Mouse (Mus musculus): ENCODE measurements around the gene Med21.

Med21 gene

GRCm38 (mm10) chr6:146642276-146643183 lies at the start of gene Med21, which contains the start of gene Tm7sf3:
Gene Med21 (plus strand): TSS chr6:146642547.
Gene Tm7sf3 (minus strand): TSS chr6:146642824.
- in situ Hi-C loops (cut with MboI): no loop called here

- in situ Hi-C loops (cut with MboI): no loop called here
Observed at GRCm38 (mm10) chr6:146602601-146603000, 39.7 kb upstream of the Med21 start.

DNA sequence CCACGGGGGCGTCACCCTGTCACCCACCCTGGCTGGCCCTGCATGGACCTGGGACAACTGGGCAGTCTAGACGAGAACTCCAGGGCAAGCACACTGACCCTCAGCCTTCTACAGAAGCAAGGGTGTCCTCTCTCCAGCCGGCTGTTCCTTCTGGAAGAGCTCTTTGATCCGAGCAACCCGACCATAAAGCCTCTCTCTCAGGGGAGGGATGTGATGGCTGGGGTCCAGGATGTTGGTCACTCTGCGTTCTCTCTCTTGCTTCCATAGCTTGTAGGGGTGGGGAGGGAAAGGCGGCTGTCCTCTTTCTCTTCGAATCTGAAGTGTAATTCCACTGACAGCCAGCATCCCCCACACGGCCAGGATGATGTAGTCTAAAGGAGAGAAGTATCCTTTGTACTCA lies 38.7 kb upstream of the Med21 start:
- in situ Hi-C loops (cut with MboI): no loop called here

DNA sequence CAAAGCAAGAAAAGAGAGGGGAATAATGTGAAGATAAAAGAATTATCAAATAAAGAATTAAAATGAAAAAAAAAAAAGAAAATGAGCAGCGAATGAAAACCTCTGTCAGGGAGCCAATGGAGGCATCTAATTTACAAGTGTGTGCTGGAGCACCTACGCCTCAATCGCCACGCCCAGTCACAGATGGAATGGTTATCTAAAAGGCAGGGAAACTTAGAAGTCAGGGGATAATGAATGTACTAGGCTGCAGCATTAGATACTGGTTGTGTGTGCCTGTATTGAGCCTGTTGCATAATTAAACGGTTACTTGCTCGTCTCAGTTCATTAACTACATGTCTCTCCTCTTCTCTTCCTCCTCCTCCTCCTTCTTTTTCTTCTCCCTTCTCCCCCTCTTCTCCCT lies 31.0 kb upstream of the Med21 start:
- in situ Hi-C loops (cut with MboI): no loop called here

GRCm38 (mm10) chr6:146611897-146612296 lies 30.4 kb upstream of the Med21 start:
- in situ Hi-C loops (cut with MboI): no loop called here

DNA sequence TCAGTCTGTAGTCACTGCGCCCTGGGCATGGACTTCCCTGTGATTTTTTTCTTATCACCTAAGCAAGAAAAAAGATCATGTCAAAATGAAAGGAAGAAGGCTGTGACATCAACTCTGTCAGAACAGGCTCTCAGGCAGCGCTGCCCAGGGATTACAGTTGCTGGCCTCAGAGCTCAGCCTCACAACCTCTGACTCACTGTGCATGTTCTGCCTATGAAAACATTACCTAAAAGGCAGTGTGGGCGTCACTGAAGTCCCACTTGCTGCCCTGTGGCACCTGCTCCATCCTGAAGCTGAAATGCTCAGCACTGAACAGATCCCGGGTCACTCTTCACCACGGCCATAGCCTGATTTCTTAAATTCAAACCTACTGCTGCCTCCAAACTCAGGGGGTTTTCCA lies 29.6 kb upstream of the Med21 start:
- in situ Hi-C loops (cut with MboI): no loop called here

- in situ Hi-C loops (cut with MboI): no loop called here
Observed at GRCm38 (mm10) chr6:146613907-146614306, 28.4 kb upstream of the Med21 start.

DNA sequence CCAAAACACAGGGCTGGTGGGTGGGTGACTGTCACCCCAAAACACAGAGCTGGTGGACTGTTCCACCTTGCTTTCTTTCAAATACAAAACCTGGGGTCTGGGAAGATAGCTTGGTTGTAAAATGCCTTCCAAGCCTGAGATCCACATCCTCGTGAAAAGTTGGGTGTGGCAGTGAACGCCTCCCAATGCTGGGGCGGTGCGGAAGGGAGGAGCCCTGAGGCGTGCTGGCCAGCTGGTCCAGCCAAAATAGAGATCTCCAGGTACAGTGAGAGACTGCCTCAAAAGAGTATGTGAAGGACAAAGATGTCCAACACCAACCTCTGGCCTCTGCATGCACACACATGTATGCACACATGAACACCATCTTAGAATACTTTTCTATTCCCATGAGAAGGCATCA lies 27.8 kb upstream of the Med21 start:
- in situ Hi-C loops (cut with MboI): no loop called here

DNA sequence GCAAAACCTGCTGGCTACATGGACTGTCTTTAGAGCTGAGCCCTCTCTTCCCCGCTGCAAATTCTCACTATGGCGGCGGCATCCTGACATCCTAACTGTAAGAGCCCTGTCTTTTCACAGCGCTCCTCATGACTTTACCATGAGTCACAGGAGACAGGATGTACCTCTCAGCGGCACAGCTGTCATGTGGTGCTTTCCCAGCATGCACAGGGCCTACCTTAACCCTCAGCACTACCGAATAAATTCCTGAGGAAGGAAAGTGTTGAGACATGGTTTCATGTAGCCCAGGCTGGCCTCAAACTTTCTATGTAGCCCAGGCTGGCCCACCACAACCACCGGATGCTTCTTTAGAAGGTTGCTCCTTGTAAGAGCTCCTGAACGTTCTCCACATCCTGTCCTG lies 26.5 kb upstream of the Med21 start:
- in situ Hi-C loops (cut with MboI): no loop called here

- in situ Hi-C loops (cut with MboI): no loop called here
Observed at GRCm38 (mm10) chr6:146616670-146617069, 25.7 kb upstream of the Med21 start.

DNA sequence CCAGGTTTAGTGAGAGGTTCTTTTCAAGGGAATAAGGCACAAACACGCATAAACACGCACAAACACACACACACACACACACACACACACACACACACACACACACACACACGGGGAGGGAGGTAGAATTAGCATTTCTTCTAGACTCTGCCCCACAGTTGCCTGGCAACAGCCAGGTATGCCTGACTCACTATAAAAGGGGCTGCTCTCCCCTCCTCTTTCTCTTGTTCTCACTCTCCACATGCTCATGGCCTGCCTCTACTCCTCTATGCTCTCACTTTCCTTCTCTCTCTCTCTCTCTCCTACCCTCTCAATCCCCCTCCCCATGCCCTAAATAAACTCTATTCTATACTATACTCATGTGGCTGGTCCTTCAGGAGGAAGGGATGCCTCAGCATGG lies 14.2 kb upstream of the Med21 start:
- in situ Hi-C loops (cut with MboI): no loop called here

DNA sequence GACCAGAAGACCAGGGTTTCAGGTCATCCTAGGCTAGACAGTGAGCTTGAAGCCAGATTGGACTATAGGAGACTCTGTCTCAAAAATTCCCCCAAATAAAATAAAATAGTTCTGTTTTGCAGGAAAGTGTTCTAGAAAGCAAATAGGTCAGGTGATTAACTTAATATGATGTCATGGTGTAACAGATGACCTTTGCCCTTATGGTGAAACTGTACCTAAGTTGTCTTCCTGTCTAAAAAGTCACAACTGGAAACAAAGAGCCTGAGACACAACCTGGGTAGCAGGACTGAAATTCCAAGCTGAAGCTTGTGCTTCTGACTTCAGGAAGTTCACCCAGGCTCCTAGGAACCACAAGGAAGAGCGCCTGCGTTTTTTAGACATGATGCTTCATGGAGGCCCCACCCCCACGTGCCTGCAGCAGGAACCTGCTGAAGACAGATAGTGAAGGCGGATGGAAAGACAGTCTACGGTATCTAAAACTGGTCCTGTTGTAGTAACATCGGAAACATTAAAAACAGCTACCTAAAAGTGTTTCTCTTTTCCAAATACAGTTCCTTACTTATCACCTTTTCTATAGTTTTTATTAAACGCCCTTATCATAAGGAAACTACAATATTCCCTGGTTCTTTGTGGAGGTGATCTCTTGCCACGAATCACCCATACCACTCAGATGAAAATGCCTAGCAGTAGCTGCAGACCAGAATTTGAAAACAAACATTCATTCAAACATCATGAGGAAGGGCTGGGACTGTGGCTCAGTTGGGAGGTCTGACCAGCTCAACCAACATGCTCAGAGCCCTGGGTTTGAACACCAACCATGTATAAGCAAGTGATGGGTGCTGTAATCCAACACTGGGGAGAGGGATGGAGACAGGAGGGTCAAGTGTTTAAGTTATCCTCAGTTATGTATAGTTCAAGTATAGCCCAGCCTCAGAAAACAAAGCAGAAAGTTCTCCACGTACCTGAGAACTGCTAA lies 12.3 kb upstream of the Med21 start:
- in situ Hi-C loops (cut with MboI): no loop called here

GRCm38 (mm10) chr6:146630961-146631360 lies 11.4 kb upstream of the Med21 start:
- in situ Hi-C loops (cut with MboI): no loop called here

DNA sequence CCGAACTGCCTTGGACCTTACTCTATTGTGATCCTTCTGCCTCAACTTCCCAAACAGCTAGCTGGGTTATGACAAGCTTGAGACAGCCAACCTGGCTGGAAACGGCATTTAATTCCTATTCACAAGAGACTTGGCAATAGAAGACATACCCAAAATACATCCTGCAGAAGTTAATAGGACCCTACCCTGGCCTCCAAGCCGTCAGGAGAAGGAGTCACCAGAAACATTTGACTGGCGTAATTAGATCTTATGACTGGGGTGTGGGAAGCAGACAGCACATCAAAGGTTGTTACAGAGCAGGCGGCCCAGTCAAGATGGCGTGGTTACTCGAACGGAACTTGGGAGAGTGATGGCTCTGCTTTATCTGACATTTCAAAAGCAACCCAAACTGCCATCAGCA lies 10.5 kb upstream of the Med21 start:
- in situ Hi-C loops (cut with MboI): no loop called here

DNA sequence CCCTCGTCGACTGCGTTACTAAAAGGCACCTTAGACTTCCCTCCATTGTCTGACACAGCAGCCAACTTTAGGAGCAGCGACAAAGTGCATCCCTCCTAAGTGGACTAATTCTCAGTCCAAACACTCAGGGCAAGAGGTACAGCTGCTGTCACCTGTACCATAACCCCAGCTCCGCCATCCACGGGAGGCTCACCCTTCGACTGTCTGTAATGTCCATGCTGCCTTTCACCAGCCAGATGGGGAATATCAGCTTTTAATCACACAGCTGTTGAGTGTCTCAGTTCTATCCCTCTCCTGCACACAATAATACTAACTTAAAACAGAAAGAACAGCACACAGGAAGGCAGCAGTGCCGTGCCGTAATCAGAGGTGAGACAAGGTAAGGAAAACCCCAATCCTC lies 9.9 kb upstream of the Med21 start:
- in situ Hi-C loops (cut with MboI): no loop called here

DNA sequence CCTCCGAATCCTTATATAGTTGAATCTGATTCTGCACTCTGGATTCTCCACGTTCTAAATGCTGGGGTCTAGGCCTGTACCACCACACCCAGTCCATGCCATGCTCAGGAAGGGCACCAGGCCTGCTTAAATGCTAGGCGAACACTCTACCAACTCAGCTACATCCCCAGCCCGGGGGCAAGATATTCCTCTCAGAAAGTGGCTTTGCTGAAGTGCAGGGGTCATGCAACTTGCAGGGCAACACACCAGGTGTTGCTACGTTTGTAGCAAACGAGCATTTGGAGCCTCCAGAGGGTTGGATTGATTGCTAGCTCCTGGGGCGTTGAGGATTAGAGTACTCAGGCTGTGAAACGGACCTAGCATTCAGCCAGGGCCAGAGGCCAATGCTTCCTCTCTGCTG lies 9.2 kb upstream of the Med21 start:
- in situ Hi-C loops (cut with MboI): no loop called here

DNA sequence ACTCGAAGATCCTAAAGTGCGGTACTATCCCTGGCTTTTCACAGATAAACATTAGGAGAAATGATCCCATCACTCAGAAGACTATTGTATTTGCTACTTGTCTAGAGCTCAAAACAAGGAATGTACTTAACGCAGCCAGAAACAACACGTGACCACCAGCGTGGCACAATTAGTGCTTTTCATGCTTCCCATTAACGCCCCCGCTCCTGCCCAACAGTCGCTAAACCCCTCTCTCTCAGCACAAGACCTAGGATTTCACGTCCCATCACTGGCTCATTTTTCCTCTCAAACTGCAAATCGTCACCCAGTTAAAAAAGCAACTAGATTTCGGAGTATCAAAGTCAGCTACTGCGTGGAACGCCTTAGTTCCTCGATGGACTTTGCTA lies 8.7 kb upstream of the Med21 start:
- in situ Hi-C loops (cut with MboI): no loop called here

- in situ Hi-C loops (cut with MboI): no loop called here
Observed at GRCm38 (mm10) chr6:146634015-146634722, 8.2 kb upstream of the Med21 start.

DNA sequence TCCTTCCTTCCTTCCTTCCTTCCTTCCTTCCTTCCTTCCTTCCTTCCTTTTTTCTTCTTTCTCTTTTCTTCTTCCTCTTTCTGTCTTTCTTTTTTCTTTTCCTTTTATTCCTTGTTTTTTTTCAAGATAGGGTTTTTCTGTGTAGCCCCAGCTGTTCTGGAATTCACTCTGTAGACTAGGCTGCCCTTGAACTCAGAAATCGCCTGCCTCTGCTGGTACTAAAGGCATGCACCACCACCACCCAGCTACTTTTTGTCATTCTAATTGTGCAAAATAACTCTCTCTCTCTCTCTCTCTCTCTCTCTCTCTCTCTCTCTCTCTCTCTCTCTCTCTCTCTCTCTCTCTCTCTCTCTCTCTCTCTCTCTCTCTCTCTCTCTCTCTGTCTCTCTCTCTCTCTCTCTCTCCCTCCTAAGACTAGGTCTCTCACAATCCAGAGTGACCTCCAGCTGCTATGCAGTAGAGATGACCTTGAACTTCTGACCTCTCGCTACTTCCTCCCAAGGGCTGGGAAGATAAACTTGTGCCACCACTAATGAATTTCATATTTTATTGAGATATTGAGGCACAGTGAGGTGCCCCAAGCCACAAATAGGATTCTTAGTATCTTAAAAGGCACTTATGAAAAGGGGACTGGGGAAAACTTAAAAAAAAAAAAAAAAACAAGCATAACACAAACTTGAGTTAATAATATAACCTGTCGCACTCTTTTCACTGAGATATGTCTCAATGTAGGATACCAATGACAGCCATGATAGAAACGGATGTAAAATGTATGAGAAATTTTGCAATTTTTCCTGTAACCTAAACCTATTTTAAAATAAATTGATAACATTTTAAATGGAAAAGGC lies 7.4 kb upstream of the Med21 start:
- in situ Hi-C loops (cut with MboI): no loop called here

GRCm38 (mm10) chr6:146636482-146636881 lies 5.9 kb upstream of the Med21 start:
- in situ Hi-C loops (cut with MboI): no loop called here

All from mature B cell (primary cell).